Mouse (Mus musculus) midbrain, postnatal 0 days (tissue): ENCODE results near the gene Dtl. TPM values are rescaled to one million over a fixed set of nuclear protein-coding genes. Genes with fewer than 3 reads are reported as not detected.

ENCODE experiments used
- ATAC-seq: fragments of 200-750 bp; cut with Nextera tagmentation; 2 replicates; pipeline ENCODE4 v1.8.0; 2017; ENCODE audit warnings: moderate number of reproducible peaks, mild to moderate bottlenecking, moderate TSS enrichment, moderate library complexity; ENCODE audit not compliant: low FRiP score
- DNase-seq: peaks from one replicate; pipeline ENCODE4 v3.0.0-alpha.2; 2015; ENCODE audit warnings: low spot score
- H3K27ac ChIP-seq: fragments of 300-500 bp; sonication (generic); 2 replicates; pipeline ENCODE4 v1.5.1; 2014; ENCODE audit warnings: low read depth, mild to moderate bottlenecking, low read length, mixed read lengths
- H3K27me3 ChIP-seq: fragments of 300-500 bp; sonication (generic); 2 replicates; pipeline ENCODE4 v1.6.1; 2014; ENCODE audit warnings: low read length, control low read depth, mixed read lengths; ENCODE audit not compliant: insufficient read depth
- H3K36me3 ChIP-seq: fragments of 300-500 bp; sonication (generic); 2 replicates; pipeline ENCODE4 v1.6.1; 2014; ENCODE audit warnings: low read length, control low read depth, mixed read lengths; ENCODE audit not compliant: insufficient read depth
- H3K4me1 ChIP-seq: fragments of 300-500 bp; sonication (generic); 2 replicates; pipeline ENCODE4 v1.6.1; 2014; ENCODE audit warnings: mild to moderate bottlenecking, control low read depth, antibody characterized with exemption, low read length, mixed read lengths; ENCODE audit not compliant: insufficient read depth
- H3K4me2 ChIP-seq: fragments of 300-500 bp; sonication (generic); 2 replicates; pipeline ENCODE4 v1.6.1; 2014; ENCODE audit warnings: low read depth, mild to moderate bottlenecking, low read length, mixed read lengths; ENCODE audit not compliant: poor library complexity, severe bottlenecking
- H3K4me3 ChIP-seq: fragments of 300-500 bp; sonication (generic); 2 replicates; pipeline ENCODE4 v1.5.1; 2014; ENCODE audit warnings: low read depth, mild to moderate bottlenecking, low read length, moderate library complexity
- H3K9ac ChIP-seq: fragments of 300-500 bp; sonication (generic); replicated peaks from 2 replicates; pipeline ENCODE4 v1.6.1; 2014; ENCODE audit warnings: mild to moderate bottlenecking, low read length, moderate library complexity, mixed read lengths; ENCODE audit not compliant: poor library complexity, severe bottlenecking
- H3K9me3 ChIP-seq: fragments of 300-500 bp; sonication (generic); 2 replicates; pipeline ENCODE4 v1.6.1; 2016; ENCODE audit warnings: low read length, control low read depth
- CTCF ChIP-seq: IDR thresholded peaks from 2 replicates; pipeline ENCODE4 v1.5.1; 2016; ENCODE audit warnings: antibody characterized with exemption, mild to moderate bottlenecking
- WGBS: fragments of 180-500 bp; shearing (Covaris S2); extraction: QIAGEN DNeasy Blood & Tissue Kit; methylation state at CpG from one replicate; pipeline ENCODE4 v1.1.7; 2014; 5-methylcytosine and 5-hydroxymethylcytosine counted together
- polyA plus RNA-seq: library from polyadenylated mRNA; unstranded; fragments of >200 nt; fragmentation: Nextera tagmentation; extraction: Ambion mirVana; gene quantifications from 2 replicates; pipeline ENCODE4 v1.2.1, GENCODE M21; 2015
- total RNA-seq: library from RNA; depleted of rRNA; stranded (reverse); fragments of >200 nt; gene quantifications from 2 replicates; pipeline ENCODE4 v1.2.3, GENCODE M21; 2014

The Dtl gene
- total and polyA plus RNA-seq, 2 experiments from 2014 or later, result 2.0 to 2.5 TPM

DNA sequence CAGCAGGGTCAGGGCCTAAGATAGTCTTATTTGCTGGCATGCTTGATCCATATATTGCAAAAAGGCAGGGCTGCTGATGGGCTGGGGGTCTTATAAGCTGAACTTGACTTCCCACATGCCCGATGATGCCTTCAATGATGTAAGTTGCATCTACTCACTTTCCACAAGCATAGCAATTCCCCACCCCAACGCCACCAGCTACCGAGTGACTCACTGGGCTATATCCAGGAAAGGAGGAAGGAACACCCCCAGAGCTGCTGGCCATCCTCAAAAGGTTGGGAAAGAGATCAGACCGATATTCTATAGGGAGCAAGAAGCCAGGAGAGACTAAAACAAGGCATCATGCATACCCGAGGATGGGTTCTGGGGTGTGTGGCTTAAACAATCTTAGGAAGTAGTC, 15.6 kb downstream of the Dtl start:
- no peak overlapping the region for H3K4me2 ChIP-seq
- no peak overlapping the region for H3K9ac ChIP-seq
- no peaks in the 10 kb centered on the region for H3K4me1 ChIP-seq
- 93% methylated on average over 5 of the region's 5 CpGs for WGBS
- H3K9me3 ChIP-seq, result no peaks in the 10 kb centered on the region
- no peak for DNase-seq
- H3K4me3 ChIP-seq, result no peak overlapping the region
- H3K36me3 ChIP-seq, result no peaks in the 10 kb centered on the region
- no peak for TF ChIP-seq CTCF
- no peaks in the 10 kb centered on the region for H3K27me3 ChIP-seq
- H3K27ac ChIP-seq, result no peak overlapping the region
- ATAC-seq, result no peak

GRCm38 (mm10) chr1:191557109-191557508, 18.2 kb downstream of the Dtl start:
- ATAC-seq, result no peak
- 88% methylated on average over 8 of the region's 8 CpGs for WGBS
- H3K4me3 ChIP-seq, result no peak overlapping the region

GRCm38 (mm10) chr1:191550786-191551185, 24.6 kb downstream of the Dtl start:
- no peak overlapping the region for H3K27ac ChIP-seq
- H3K9ac ChIP-seq, result no peak overlapping the region
- TF ChIP-seq CTCF, result no peak
- no peak overlapping the region for H3K4me3 ChIP-seq
- no peak for DNase-seq
- H3K36me3 ChIP-seq, result no peaks in the 10 kb centered on the region
- H3K4me1 ChIP-seq, result no peaks in the 10 kb centered on the region
- WGBS, result 65% methylated on average over 4 of the region's 4 CpGs
- no peaks in the 10 kb centered on the region for H3K27me3 ChIP-seq
- ATAC-seq, result no peak
- H3K4me2 ChIP-seq, result no peak overlapping the region
- H3K9me3 ChIP-seq, result no peaks in the 10 kb centered on the region

More at GRCm38 (mm10) chr1:191557109-191557508, 18.2 kb downstream of the Dtl start:
- no peaks in the 10 kb centered on the region for H3K4me1 ChIP-seq
- H3K27ac ChIP-seq, result no peak overlapping the region
- H3K9ac ChIP-seq, result no peak overlapping the region
- no peaks in the 10 kb centered on the region for H3K36me3 ChIP-seq
- no peaks in the 10 kb centered on the region for H3K9me3 ChIP-seq
- no peak for TF ChIP-seq CTCF
- H3K4me2 ChIP-seq, result no peak overlapping the region
- H3K27me3 ChIP-seq, result no peaks in the 10 kb centered on the region
- DNase-seq, result no peak

DNA sequence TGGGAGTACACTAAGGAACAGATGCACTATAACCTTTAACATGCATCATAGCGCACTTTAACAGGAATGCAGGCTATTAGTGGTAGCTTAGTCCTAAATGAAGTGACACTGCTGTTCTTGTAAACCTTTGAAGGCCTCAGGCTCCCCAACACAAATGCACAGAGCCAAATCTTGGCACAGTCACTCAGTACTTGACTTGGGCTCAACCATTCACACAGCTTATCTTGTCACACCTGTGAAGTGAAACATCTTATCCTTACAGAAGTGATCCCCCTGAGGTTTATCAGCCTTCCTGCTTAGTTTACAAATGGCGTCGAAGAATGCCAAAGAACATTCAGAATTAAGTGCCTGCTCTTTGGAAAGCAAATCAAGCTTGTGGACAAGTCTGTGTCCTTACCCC, 31.6 kb downstream of the Dtl start:
- no peak overlapping the region for H3K27ac ChIP-seq
- H3K9me3 ChIP-seq, result no peaks in the 10 kb centered on the region
- H3K4me3 ChIP-seq, result no peak overlapping the region
- no peaks in the 10 kb centered on the region for H3K36me3 ChIP-seq
- no peak for TF ChIP-seq CTCF
- no peak for DNase-seq
- H3K27me3 ChIP-seq, result no peaks in the 10 kb centered on the region
- H3K4me2 ChIP-seq, result no peak overlapping the region
- ATAC-seq, result no peak
- H3K9ac ChIP-seq, result no peak overlapping the region
- H3K4me1 ChIP-seq, result no peaks in the 10 kb centered on the region
- 85% methylated on average over 3 of the region's 3 CpGs for WGBS

- Histone ChIP-seq H3K4me3 (no peak overlapping the region), H3K9ac (no peak overlapping the region), H3K36me3 (no peaks in the 10 kb centered on the region), H3K27ac (no peak overlapping the region), H3K27me3 (no peaks in the 10 kb centered on the region), H3K9me3 (no peaks in the 10 kb centered on the region), H3K4me1 (no peaks in the 10 kb centered on the region), H3K4me2 (no peak overlapping the region)
- no peak for TF ChIP-seq CTCF
- 94% methylated on average over 4 of the region's 4 CpGs for WGBS
- DNase-seq (no peak), ATAC-seq (no peak)
Observed at GRCm38 (mm10) chr1:191541619-191542018, 33.7 kb downstream of the Dtl start.

DNA sequence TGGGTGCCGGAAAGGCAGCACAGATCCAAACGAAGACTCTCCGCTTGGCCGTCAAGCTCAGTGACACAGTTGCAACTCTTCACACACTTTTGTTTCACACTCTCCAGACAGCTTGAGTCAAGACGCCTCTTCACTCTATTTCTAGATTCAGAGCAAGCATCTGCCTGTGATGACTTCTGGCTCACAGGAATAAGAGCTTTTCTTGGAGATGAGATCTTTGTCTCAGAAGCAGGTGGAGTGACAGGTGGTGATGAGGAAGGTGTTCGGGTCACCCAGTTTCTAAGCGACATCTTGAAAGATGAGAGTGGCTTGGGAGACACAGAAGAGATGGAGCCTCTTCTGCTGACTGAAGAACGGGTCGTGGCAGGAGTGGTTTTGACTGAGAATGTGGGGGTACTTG, 34.3 kb downstream of the Dtl start:
- Histone ChIP-seq H3K9me3 (no peaks in the 10 kb centered on the region), H3K4me1 (no peaks in the 10 kb centered on the region), H3K9ac (no peak overlapping the region), H3K27me3 (no peaks in the 10 kb centered on the region), H3K4me3 (no peak overlapping the region), H3K36me3 (no peaks in the 10 kb centered on the region), H3K27ac (no peak overlapping the region), H3K4me2 (no peak overlapping the region)
- no peak for TF ChIP-seq CTCF
- no peak for ATAC-seq
- 93% methylated on average over 9 of the region's 9 CpGs for WGBS
- no peak for DNase-seq
